Mouse (Mus musculus) myocyte (in vitro differentiated cells): Measurements from ENCODE around the gene Foxr2. TPM values are rescaled to one million over a fixed set of nuclear protein-coding genes. Genes with fewer than 3 reads are reported as not detected.
A peak's percentile ranks its signal among the peaks of the same experiment; 100 is the strongest.

Experiments
- H3K27me3 ChIP-seq: one replicate; pipeline ENCODE4 v1.6.1; 2011; ENCODE audit not compliant: control insufficient read depth, insufficient read depth, insufficient read length
- H3K36me3 ChIP-seq: one replicate; pipeline ENCODE4 v1.6.1; 2011; ENCODE audit not compliant: control insufficient read depth, insufficient read depth
- H3K4me2 ChIP-seq: one replicate; pipeline ENCODE4 v1.6.1; 2011; ENCODE audit warnings: low read depth, control low read depth
- H3K4me3 ChIP-seq: one replicate; pipeline ENCODE4 v1.5.1; 2011; ENCODE audit warnings: mild to moderate bottlenecking, control low read depth, moderate library complexity
- H3K79me2 ChIP-seq: one replicate; pipeline ENCODE4 v1.6.1; 2011; ENCODE audit not compliant: control insufficient read depth, insufficient read depth
- H3ac ChIP-seq: one replicate; pipeline ENCODE4 v1.6.1; 2011; ENCODE audit not compliant: control insufficient read depth, insufficient read length
- CEBPB ChIP-seq: IDR thresholded peaks from 2 replicates; pipeline ENCODE4 v1.6.1; 2011; ENCODE audit warnings: mild to moderate bottlenecking, moderate library complexity; ENCODE audit not compliant: poor library complexity, insufficient read depth, severe bottlenecking
- E2F4 ChIP-seq: IDR thresholded peaks from one replicate; pipeline ENCODE4 v1.6.1; 2011; ENCODE audit warnings: mild to moderate bottlenecking, control low read depth, moderate library complexity; ENCODE audit not compliant: insufficient read depth
- MAX ChIP-seq: IDR thresholded peaks from one replicate; pipeline ENCODE4 v1.6.1; 2011; ENCODE audit warnings: low read depth, mild to moderate bottlenecking, control low read depth
- MYOD1 ChIP-seq, 3 experiments: IDR thresholded peaks; one replicate each; pipeline ENCODE4 v1.6.1; 2011; ENCODE audit warnings: control low read depth in 2 of 3, low read depth in 2 of 3, mild to moderate bottlenecking in 2 of 3, moderate library complexity in 1 of 3; ENCODE audit not compliant: insufficient read length in 2 of 3, control insufficient read depth in 1 of 3
- MYOG ChIP-seq, 3 experiments: IDR thresholded peaks; one replicate each; pipeline ENCODE4 v1.6.1; 2011; ENCODE audit warnings: control low read depth in 2 of 3, low read depth in 2 of 3, mild to moderate bottlenecking in 2 of 3; ENCODE audit not compliant: insufficient read length in 2 of 3, control insufficient read depth in 1 of 3, insufficient read depth in 1 of 3
- POLR2A ChIP-seq: IDR thresholded peaks from one replicate; pipeline ENCODE4 v1.6.1; 2011; ENCODE audit warnings: low read depth, mild to moderate bottlenecking, control low read depth, moderate library complexity; ENCODE audit not compliant: insufficient read length
- POLR2AphosphoS2 ChIP-seq: IDR thresholded peaks from one replicate; pipeline ENCODE4 v1.6.1; 2011; ENCODE audit warnings: low read depth, control low read depth; ENCODE audit not compliant: insufficient read length
- REST ChIP-seq: IDR thresholded peaks from one replicate; pipeline ENCODE4 v1.6.1; 2011; ENCODE audit warnings: mild to moderate bottlenecking, control low read depth, moderate library complexity; ENCODE audit not compliant: insufficient read depth, insufficient read length
- SRF ChIP-seq: IDR thresholded peaks from one replicate; pipeline ENCODE4 v1.6.1; 2011; ENCODE audit warnings: low read depth; ENCODE audit not compliant: control insufficient read depth, insufficient read length
- TCF12 ChIP-seq: IDR thresholded peaks from one replicate; pipeline ENCODE4 v1.6.1; 2011; ENCODE audit warnings: mild to moderate bottlenecking, control low read depth; ENCODE audit not compliant: poor library complexity, insufficient read depth, severe bottlenecking
- TCF3 ChIP-seq: IDR thresholded peaks from one replicate; pipeline ENCODE4 v1.6.1; 2011; ENCODE audit warnings: low read depth, control low read depth; ENCODE audit not compliant: insufficient read length
- USF1 ChIP-seq: IDR thresholded peaks from one replicate; pipeline ENCODE4 v1.6.1; 2011; ENCODE audit warnings: low read depth, mild to moderate bottlenecking, control low read depth, moderate library complexity
- polyA plus RNA-seq: library from polyadenylated mRNA; unstranded; fragments of >200 nt; fragmentation: generic; extraction: Trizol; gene quantifications from one replicate; pipeline ENCODE4 v1.2.1, GENCODE M21; 2012; ENCODE audit warnings: missing spikeins

Foxr2 gene
- polyA plus RNA-seq, result not detected

DNA sequence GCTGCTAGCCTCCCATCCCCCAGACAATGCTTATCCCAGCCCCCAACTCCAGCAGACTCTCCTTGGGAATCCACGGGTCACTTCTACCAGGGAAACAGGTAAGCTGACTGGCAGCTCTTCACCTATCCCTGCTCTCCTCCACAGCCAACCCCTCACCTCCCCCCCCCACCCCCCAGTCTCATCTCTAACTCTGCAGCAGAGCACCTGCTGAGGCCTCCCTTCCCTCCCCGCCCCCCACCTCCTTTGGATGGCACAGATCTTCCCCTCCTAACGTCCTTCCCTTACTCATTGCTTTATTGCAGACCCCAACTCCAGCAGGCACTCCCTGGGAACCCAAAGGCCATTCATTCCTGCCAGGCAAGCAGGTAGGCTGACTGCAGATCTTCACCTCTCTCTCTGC, at the start of gene Foxr2:
TSS of gene Foxr2 (plus strand) at position 301 of the 400 bp plus-strand sequence.
- Histone ChIP-seq H3ac (no peak within 1 kb of the TSS), H3K4me2 (no peak within 1 kb of the TSS), H3K36me3 (no peaks in the 10 kb centered on the region), H3K79me2 (no peaks in the 10 kb centered on the region), H3K4me3 (no peak within 1 kb of the TSS), H3K27me3 (no peaks in the 10 kb centered on the region)
- TF ChIP-seq POLR2AphosphoS2 (no peak), CEBPB (no peak), TCF12 (no peak), SRF (no peak), MAX (no peak), MYOG (IDR thresholded peaks at IDR 0.05; ENCODE audit: control insufficient read depth in 1 of 3, insufficient read depth in 1 of 3, insufficient read length in 2 of 3, low read depth in 2 of 3) (no peak), USF1 (no peak), MYOD1 (IDR thresholded peaks at IDR 0.05; ENCODE audit: control insufficient read depth in 1 of 3, insufficient read length in 2 of 3, low read depth in 2 of 3) (no peak), POLR2A (no peak), TCF3 (no peak), E2F4 (no peak), REST (no peak)

DNA sequence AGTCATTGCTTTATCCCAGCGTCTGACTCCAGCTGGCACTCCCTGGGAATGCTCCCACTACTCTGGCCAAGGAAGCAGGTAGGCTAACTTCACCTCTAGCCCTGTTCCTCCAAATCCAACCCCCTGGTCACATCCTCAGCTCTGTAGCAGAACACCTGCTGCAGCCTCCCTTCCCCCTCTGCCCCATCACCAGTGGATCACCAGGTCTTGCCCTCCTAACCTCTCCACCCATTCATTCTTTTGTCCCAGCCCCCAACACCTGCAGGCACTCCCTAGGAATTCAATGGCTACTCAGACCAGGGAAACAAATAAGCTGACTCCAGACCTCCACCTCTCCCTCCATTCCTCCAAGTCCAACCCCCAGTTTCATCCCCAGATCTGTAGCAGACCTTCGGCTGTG, 427 bp downstream of the Foxr2 start:
- H3K4me2 ChIP-seq, result no peak overlapping the region
- no peak for TF ChIP-seq E2F4
- TF ChIP-seq TCF12, result no peak
- no peak for TF ChIP-seq USF1
- TF ChIP-seq SRF, result no peak
- no peak for TF ChIP-seq MYOD1 (IDR thresholded peaks at IDR 0.05; ENCODE audit: control insufficient read depth in 1 of 3, insufficient read length in 2 of 3, low read depth in 2 of 3)
- TF ChIP-seq MAX, result no peak
- no peak for TF ChIP-seq TCF3
- no peak for TF ChIP-seq REST
- no peak overlapping the region for H3K4me3 ChIP-seq
- H3K79me2 ChIP-seq, result no peaks in the 10 kb centered on the region
- no peaks in the 10 kb centered on the region for H3K27me3 ChIP-seq
- no peaks in the 10 kb centered on the region for H3K36me3 ChIP-seq
- H3ac ChIP-seq, result no peak overlapping the region

DNA sequence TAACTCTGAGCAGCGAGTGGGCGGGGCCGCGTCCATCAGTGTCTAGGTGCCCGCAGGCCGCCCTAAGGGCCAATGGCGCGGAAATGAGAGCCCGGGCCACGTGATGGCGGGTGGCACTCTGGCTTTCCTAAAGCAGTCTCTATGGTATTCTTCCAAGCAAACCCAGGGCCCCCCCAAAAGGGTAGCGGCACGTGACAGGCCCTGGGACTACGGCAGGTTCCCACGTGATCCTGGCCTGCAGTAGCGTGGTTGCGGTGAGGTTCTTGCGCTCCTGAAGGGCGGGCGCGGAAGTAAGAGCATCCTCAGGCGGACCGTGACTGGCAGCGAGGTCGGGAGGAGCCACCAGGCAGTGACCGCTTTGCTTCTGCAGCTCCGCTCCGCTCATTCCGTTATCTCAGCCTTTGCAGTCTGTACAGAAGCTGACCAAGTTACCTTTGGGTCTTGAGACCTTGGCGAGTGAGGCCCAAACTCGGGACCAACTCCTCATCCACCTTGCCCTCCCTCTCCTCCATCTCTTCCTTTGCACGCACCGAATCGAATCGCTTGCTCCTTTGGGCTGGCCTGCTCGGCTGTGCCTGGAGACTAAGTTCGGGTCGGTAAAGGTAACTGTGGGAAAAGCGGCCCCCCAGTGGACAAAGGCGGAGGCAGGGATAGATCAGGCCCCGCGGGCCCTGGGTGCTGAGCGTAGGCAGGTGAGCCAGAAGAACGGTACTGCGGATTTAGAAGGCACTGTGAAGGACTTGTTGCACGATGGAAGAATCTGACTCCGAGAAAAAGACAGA, 21.3 kb downstream of the Foxr2 start, which contains the start of gene Rragb:
TSS of gene Rragb (plus strand) at position 248 of the 782 bp plus-strand sequence.
- Histone ChIP-seq H3ac (no peak within 1 kb of the TSS), H3K4me2 (peak within 1 kb of the TSS; percentile 24), H3K4me3 (no peak within 1 kb of the TSS), H3K27me3 (no peaks in the 10 kb centered on the region), H3K79me2 (no peaks in the 10 kb centered on the region), H3K36me3 (no peaks in the 10 kb centered on the region)
- TF ChIP-seq TCF12 (no peak), MYOD1 (IDR thresholded peaks at IDR 0.05; ENCODE audit: control insufficient read depth in 1 of 3, insufficient read length in 2 of 3, low read depth in 2 of 3) (no peak), POLR2AphosphoS2 (no peak), SRF (no peak), USF1 (no peak), POLR2A (no peak), REST (no peak), TCF3 (no peak), MYOG (IDR thresholded peaks at IDR 0.05; ENCODE audit: control insufficient read depth in 1 of 3, insufficient read depth in 1 of 3, insufficient read length in 2 of 3, low read depth in 2 of 3) (no peak), E2F4 (no peak), MAX (no peak)

DNA sequence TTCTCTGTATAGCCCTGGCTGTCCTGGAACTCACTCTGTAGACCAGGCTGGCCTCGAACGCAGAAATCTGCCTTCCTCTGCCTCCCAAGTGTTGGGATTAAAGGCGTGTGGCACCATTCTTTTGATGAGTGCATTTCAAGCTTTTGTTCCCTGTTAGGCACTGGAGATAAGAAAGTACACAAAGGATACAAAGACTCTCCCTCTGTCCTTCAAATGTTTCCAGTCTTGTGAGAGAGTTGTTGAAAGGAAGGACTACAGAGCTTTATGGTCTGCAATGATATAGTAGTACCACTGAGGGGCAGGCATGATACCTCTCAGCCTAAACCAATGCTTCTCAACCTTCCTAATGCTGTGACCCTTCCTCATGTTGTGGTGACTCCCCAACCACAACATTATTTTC, 24.1 kb downstream of the Foxr2 start:
- Histone ChIP-seq H3K27me3 (no peaks in the 10 kb centered on the region), H3K4me2 (no peak overlapping the region), H3K79me2 (no peaks in the 10 kb centered on the region), H3K36me3 (no peaks in the 10 kb centered on the region), H3ac (no peak overlapping the region), H3K4me3 (no peak overlapping the region)
- TF ChIP-seq TCF3 (no peak), MYOG (IDR thresholded peaks at IDR 0.05; ENCODE audit: control insufficient read depth in 1 of 3, insufficient read depth in 1 of 3, insufficient read length in 2 of 3, low read depth in 2 of 3) (no peak), POLR2A (no peak), MAX (no peak), TCF12 (no peak), SRF (no peak), E2F4 (no peak), POLR2AphosphoS2 (no peak), CEBPB (no peak), USF1 (no peak), MYOD1 (IDR thresholded peaks at IDR 0.05; ENCODE audit: control insufficient read depth in 1 of 3, insufficient read length in 2 of 3, low read depth in 2 of 3) (no peak), REST (no peak)
